Mouse (Mus musculus) retina, adult 2 months (tissue): ENCODE measurements around the gene Ace3.
A peak's percentile ranks its signal among the peaks of the same experiment; 100 is the strongest.

Source experiments
- DNase-seq: peaks from one replicate; pipeline ENCODE4 v3.0.0-alpha.2; 2012; ENCODE audit warnings: low read depth, low spot score

The Ace3 gene

GRCm38 (mm10) chr11:106037418-106037751, 42.9 kb downstream of the Ace3 start:
- DNase-seq: peak; percentile 30

GRCm38 (mm10) chr11:106044349-106044748, 49.9 kb downstream of the Ace3 start:
- no peak for DNase-seq

GRCm38 (mm10) chr11:106045256-106045655, 50.8 kb downstream of the Ace3 start:
- DNase-seq: no peak

GRCm38 (mm10) chr11:106045780-106046179, 51.3 kb downstream of the Ace3 start:
- no peak for DNase-seq

- DNase-seq: no peak
Measured at GRCm38 (mm10) chr11:106046584-106046983, 52.1 kb downstream of the Ace3 start.

GRCm38 (mm10) chr11:106053921-106054320, 59.4 kb downstream of the Ace3 start:
- no peak for DNase-seq

- DNase-seq: no peak
Measured at GRCm38 (mm10) chr11:106054600-106054999, 60.1 kb downstream of the Ace3 start.
